Mouse (Mus musculus): ENCODE data around the gene Trim34a.
A peak's percentile ranks its signal among the peaks of the same experiment; 100 is the strongest.
"Not testable (repeated sequence)": the region's sequence is repeated elsewhere in the genome, so short reads cannot be mapped to it uniquely, and the experiment has no call there.

Gene Trim34a

DNA sequence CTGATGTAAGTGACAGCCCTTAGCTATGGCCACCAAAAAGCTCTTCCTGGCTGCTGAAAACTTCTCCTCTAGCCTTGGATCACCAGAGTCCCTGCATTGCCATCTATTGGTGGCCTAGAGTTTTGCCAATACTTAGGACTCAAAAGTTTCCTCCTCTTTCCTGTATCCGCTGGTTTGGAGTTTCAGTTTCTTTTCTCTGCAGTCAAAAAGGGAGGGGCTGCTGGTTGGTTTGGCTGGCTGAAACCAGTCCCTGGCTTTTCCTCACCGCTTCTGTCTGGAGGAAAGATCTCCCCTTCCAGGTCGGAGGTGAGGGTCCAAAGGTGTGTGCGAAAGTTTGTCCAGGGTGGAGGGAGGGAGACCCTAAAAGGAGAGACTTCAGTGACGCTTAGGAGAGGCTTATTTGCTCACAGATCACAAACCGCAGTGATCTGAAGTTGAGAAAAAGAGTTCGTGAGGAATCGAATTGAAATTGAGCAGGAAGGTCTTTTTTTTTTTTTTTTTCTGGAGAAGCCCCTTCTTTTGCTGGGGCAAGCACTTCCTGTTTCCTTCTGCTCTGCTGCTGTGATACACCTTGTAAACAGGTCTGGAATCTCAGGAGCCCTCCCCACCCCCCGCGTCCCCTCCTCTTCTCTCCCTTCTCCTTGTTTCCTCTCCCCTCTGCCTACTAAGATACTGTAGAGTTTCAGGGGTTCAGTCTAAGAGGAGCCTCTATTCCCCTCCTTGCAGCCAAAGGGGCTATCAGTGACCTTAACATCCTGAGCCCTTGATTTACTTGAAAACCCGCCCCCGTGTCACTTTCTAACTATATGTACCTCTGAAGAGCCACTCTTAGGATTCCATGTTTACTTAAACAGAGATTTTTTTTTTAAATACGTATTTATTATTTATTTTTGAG lies at the start of gene Trim34a:
Trim34a (plus strand) TSS at position 171 of the 895 bp plus-strand sequence.
- DNase-seq (ENCODE audit: low spot score): peak; percentile 75

DNA sequence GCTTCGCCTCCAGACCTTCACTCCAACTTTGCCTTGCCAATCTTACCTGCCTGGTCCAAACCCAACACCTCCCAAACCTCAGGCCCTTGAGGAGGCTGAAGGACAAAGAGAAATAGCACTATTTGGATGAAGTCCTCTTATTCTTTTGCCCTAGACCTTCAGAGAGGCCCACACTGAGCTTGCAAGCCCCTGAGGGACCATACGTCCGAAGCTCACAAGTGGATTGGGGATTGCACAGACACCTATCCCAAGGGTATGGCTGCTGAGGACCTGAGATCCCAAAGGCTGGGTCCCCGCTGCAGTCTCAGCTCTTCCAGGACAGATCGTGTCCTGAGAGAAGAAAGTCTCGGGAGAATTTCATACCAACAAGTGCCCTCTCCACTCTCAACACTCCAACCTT lies 48.4 kb upstream of the Trim34a start, which contains the start of gene Olfr649:
Olfr649 (minus strand) TSS at position 101 of the 400 bp plus-strand sequence.
- DNase-seq (ENCODE audit: low spot score): no peak

DNA sequence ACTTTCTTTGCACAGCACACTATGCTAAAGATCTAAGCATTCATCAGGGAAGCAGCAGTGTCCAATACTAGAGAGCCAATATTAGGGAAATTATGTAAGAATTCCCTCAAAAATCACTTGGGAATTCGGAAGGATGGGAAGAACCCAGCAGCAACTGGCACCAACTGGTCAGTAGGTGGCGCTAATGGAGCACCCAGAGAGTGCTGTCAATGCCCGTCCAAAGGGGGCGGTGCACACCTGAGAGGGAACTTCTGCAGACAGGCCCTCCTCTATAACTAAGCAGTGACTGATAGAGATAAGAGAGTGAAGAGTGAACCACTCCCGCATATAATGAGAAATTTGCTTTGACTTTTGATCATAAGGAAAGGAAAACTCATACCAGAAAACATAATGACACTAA lies 44.4 kb upstream of the Trim34a start:
- peak; percentile 82 for DNase-seq (ENCODE audit: low spot score)

DNA sequence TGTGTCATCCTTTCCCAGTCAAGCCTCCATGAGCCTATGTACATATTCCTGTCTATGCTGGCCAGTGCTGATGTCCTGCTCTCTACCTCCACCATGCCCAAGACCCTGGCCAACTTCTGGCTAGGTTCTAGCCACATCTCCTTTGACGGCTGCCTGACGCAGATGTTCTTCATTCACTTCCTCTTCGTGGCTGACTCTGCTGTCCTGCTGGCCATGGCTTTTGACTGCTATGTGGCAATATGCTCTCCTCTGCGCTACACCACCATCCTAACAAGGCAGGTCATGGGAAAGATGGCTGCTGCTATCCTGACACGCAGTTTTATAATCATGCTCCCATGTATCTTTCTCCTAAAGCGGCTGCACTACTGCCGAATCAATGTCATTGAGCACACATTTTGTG lies 38.1 kb upstream of the Trim34a start:
- no peak for DNase-seq (ENCODE audit: low spot score)

DNA sequence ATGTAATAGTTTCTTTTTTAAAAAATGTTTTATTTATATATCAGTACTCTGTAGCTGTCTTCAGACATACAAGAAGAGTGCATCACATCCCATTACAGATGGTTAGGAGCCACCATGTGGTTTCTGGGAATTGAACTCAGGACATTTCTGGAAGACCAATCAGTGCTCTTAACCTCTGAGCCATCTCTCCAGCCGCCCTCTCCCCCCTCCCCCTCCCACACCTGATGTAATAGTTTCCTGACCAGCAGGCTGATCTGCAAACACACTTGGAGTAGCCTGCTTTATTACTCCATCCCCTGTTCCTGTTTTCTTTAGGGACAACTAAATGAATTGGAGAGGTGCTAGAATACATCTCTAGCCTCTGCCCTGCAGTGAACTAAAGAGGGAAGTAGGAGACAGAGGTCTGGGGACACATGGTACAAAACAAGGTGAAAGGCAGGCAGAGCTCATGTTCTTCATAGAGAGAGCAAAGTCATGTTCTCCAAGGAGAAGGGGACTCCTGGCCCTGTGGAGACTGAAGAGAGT lies 28.2 kb upstream of the Trim34a start:
- no peak for DNase-seq (ENCODE audit: low spot score)

DNA sequence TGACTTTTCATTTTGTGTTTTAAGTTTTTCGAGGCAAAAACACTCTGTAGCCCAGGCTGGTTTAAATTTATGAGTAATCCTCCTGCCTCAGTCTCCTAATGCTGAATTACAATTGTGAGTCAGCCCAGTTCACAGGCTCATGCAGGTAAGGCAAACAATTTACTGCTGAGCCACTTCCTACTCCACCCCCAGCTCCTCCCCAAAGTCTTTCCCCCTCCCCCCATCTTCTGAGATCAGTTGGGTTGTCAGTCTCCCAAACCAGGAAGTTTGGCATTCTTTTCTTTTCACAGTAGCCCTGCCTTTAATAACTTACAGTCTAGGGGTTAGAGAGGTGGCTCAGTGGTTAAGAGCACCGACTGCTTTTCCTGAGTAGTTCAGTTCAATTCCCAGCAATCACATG lies 26.4 kb upstream of the Trim34a start:
- DNase-seq (ENCODE audit: low spot score): no peak

DNA sequence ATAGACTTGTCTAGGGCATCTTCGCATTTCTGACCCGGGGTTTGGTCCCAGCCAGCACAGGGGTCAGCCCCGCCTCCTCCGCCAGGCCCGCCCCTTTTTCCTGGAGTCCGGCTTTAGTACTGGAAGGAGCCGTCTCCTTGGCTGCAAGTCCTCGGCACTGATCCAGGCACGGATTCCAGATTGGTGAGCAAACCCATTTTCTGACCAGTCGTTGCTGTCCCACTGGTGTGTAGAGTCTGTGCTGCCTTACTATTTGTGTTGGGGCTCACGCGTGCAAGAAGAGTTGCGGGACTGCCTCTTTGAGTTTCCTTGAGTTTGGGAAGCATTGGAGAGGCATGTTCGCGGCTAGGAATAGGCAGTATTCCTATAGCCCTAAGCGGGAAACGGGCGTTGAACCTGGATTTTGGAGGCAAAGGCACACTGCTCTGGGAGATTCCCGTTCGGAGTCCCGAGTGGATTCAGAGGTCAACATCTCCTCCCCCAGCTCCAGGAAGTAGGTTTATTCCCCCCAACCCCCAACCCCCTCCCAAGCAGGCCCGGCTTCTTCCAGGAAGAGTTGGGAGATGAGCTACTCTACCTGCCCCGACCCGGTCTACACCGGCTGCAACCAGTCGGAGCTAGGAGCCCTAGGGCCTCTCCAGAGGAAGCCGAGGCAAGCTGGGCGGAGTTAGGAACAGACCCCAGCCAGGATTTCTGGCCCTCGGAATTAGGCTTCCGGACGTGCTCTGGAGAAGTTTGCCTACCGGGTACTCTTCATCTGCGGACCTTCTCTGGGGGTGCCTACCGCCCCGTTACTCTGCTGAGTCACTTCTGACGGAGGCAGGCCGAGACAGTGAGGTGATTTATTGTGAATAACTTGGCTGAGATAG lies 25.3 kb upstream of the Trim34a start, which contains the start of gene Trim6:
Trim6 (plus strand) TSS at position 93 of the 869 bp plus-strand sequence.
- DNase-seq (ENCODE audit: low spot score): peak; percentile 45

DNA sequence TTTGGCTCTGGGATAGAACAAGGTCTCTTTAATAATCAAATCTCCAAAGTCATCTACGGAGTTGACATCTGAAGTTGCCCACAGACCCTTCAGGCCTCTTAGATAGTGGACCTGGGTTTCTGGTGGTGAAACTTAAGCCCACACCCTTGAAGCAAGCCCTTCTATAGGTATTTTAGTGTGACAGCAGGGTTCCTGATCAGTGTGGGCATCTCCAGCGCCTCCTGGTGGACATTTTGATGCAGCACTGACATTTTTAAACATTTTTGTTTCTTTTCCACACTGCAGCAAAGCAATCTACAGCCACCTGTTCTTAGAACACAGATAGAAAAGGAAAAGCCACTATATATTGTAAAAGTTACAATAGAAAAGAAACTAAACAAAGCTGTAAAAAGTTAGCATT lies 13.1 kb upstream of the Trim34a start:
- DNase-seq (ENCODE audit: low spot score): peak; percentile 49

DNA sequence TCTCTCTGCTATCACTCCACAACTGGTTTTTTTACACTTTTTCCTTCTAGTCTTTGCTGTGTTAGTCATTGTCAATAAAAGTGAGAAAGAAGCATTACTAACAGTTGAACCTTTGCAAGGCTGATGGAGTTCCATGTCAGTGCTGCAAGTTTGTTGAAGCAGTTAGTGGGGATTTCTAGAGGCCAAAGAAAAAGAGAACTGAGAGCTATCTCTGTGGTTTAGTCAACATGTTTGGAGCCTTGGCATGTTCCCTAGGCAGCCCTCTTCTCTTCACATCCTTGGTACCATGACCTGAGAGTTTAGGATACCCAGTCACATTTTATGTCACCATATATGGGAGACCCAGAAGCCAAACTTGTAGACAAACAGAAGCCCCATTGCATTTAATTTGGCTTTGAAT lies 3.4 kb upstream of the Trim34a start:
- DNase-seq (ENCODE audit: low spot score): no peak

DNA sequence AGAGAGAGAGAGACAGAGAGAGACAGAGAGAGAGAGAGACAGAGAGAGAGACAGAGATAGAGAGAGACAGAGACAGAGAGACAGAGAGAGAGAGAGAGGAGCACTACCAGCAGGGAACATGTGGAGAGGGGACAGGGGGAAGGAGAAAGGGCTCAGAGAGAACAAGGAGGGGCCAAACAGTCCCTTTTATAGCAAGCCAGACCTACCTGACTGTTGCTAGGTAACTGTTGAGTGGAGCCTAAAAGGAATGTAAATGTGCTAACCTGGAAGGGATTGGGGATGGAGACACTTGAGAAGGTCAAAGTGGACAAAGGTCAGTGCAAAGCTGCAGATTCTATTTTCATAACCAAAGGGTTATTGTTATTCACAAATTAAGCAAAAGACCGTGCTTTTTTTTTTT lies 641 bp upstream of the Trim34a start:
- no peak for DNase-seq (ENCODE audit: low spot score)

DNA sequence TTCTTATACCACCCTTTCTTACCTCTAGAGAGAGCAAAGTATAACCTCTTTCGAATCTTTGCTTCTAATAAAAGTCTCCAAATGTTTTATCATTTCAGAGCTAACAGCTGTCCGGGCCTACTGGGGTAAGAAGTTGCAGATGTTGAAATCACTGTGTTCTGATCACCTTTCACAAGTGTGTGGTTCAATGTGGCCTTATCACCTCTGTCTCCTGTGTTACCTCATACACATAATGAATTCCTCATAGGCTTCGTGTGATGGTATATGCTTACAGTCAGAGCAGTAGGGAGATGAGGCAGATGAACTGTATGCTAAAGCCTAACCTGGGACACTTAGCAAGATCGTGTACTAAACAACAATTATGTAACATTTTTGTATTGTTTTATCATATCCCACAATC lies 16.1 kb downstream of the Trim34a start:
- DNase-seq (ENCODE audit: low spot score): not testable (repeated sequence)

DNA sequence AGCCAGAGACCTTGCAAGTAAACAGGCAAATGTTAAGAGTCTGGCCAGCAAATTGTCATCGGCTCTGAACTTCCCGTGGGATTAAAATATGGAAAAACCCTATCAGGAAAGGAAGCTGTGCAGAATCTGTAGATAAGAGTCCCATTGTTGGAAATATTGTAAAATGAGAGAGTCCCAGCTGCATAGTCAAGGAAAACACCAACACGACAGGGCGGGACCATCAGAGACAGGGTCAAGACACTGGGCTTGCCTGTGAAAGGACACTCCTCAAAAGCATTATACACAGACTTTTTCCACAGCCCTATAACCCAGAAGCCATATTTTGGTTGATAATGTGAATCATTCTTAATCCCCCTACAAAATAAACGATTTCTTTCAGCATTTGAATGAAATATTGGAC lies 21.1 kb downstream of the Trim34a start:
- not testable (repeated sequence) for DNase-seq (ENCODE audit: low spot score)

DNA sequence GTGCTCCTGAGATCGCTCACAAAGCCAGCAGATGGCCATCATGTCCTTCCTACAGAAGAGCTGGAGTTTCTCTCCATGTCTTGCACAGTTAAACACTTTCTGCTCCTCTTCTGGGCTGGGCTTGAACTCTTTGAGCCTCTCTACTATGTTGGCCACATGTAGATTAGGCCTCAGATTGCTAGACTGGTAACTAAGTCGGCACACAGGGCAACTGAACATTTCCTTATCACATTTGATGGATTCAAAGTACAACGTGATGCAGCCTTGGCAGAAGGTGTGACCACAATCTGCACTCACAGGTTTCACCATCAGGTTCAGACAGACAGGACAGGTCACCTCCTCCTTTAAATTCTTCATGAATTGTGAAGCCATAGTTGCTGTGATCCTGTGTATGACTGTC lies 35.1 kb downstream of the Trim34a start:
- not testable (repeated sequence) for DNase-seq (ENCODE audit: low spot score)

DNA sequence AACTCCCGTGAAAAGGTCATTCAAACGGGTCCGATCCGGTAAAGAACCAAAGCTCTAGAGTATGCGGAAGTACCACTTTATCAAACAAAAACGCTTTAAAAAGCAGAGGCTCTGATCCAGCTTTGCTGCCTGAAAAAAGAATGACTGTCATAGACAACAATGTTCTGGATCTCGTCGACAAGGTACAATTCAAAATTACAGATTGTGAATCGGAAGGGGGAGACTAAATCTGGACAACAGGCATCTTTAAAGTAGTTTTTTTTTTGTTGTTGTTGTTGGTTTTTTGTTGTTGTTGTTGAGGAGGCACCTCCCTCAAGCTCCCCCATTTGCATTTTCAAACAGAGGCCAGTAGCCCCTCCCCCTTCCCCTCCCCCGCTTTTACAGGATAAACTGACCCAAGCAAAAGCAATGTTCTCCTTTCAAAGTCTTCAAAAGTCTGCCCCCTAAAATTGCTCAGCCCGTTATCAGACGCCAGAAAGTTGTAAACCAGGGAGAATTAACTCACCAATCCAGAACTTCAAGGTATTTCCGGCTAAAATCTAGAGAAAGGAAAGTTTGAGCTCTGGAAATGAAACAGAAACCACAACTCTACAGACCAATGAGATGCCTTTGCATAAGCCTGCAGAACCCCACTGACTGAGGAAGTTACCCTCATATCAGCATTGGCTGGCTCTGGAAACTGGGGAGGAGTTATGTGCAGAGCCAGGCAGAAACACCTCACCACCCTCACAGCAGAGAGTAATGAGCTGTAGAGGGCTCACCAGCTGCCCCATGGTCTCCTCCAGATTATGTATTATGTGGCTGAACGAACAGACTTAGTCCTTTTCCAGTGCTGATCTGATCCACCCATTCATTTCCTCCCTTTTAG lies 43.6 kb downstream of the Trim34a start, which contains the start of gene Trim5:
Trim5 (minus strand) TSS at position 519 of the 868 bp plus-strand sequence.
- not testable (repeated sequence) for DNase-seq (ENCODE audit: low spot score)

DNA sequence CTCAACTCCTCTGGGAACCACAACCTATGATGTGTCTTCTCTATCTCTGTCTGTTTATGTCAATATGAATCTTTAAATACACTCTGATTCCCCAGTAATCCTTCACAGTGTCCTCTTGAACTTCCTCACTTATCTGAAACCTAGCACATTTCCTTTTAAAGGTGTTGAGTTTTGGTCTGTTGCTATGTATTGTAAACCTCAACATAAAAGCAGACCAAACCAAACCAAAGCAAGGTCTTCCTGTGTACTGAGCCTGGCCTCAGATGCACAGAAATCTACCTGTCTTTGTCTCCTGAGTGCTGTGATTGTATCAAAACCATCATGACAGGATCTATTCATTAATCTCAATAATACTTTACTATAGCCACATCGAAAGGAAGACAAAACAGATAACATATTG lies 46.4 kb downstream of the Trim34a start:
- DNase-seq (ENCODE audit: low spot score): no peak

DNA sequence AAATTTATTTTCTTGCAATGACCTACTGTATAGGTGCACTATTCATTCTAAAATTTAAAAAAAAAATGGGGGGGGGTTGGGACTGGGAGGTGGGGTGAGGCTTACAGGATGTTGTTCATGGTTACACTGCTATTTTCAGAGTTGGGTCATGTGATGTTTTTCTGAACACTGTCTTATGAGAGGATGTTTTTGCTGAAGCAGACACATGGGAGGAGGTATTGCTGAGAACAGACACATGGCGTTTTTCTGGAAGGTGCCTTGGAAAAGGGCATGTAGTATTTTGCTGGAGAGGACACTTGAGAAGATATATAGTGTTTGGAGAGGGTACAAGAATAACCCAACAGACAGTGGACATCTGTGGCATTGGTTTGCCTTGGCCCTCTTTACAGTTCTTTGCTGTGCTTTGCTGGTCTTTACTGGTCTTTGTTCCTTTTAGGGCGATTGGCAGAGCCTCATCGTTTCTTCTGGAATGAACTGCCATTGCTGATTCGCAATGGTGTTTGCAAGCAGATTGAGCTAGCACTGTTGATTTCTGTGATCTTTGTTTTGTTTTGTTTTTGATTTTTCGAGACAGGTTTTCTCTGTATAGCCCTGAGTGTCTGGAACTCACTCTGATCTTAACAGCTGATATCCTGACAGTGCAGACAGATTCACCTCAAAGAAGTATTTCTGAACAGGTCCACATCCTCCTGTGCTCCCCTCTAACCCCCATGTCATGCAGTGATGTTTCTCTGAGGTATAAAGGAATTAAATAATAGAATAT lies 47.6 kb downstream of the Trim34a start:
- no peak for DNase-seq (ENCODE audit: low spot score)
